ENCODE assay signal across 10 mouse cellular contexts in the genomic region with DNA sequence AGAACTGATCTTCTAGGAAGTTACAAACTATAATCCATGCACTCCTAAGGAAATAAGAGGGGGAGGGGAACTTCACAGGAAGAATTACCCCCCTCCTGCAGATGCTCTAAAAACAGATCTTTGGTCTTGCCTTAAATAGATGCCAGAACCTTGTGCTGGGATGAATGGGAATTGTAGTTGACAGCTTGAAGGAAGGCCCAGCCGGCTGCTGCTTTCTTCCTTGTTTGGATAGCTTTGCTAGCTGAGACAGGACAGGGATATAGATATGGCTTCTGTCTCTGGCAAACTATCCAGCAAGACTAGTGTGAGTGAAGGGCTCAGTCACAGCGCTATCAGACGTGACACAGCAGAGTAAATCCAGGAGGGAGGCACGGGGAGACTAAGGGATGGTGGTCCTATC. TPM values are rescaled to one million over a fixed set of nuclear protein-coding genes. Genes with fewer than 3 reads are reported as not detected.
A peak's percentile ranks its signal among the peaks of the same experiment; 100 is the strongest.
DNase-seq lines count a peak whose midpoint lies in the region; ATAC-seq lines count a peak whose summit lies in the region.
"Had no signal": no experiment of that assay in that cellular context is flagged by ENCODE, and none has a peak within 500 bp of the region (broad histone marks: within the 10 kb centered on the region; RNA-seq: fewer than 3 reads in every experiment).

No protein-coding gene starts in this region.

- DNase-seq in heart, adult 11 months = peak; percentile 92
- no peak for DNase-seq in heart, adult 18-20 months
- DNase-seq in midbrain, embryonic 10.5 days (ENCODE audit: low spot score) = no peak
- no peak for DNase-seq in intestine, embryonic 14.5 days (ENCODE audit: low spot score)
- no peak for DNase-seq in MN1 (ENCODE audit: low spot score)
- DNase-seq in left cerebral cortex, postnatal 4 days = no peak

- H3K4me1 ChIP-seq in midbrain, embryonic 10.5 days = peaks cover 72% of the 10 kb centered on the region
- H3K4me1 ChIP-seq in midbrain, embryonic 13.5 days (replicated peaks) = peaks cover 64% of the 10 kb centered on the region
- peaks cover 47% of the 10 kb centered on the region for H3K4me1 ChIP-seq in intestine, embryonic 14.5 days (replicated peaks; ENCODE audit: control insufficient read depth, insufficient read depth, low read length)
- H3K4me1 ChIP-seq in stomach, embryonic 16.5 days (ENCODE audit: control insufficient read depth, insufficient read depth, low read length) = peaks cover 44% of the 10 kb centered on the region

- intact Hi-C loops in left cerebral cortex, postnatal 4 days (cut with DNase I) = no loop called here

- H3K27ac ChIP-seq in midbrain, embryonic 10.5 days (replicated peaks) = peak overlapping the region; percentile 75
- no peak overlapping the region for H3K27ac ChIP-seq in midbrain, embryonic 13.5 days
- peak overlapping the region; percentile 7; the same call in 1 of the 2 replicates for H3K27ac ChIP-seq in intestine, embryonic 14.5 days (ENCODE audit: low read depth)
- peak overlapping the region; percentile 65 for H3K27ac ChIP-seq in stomach, embryonic 16.5 days (ENCODE audit: low read length)

- no peak overlapping the region for H3K4me2 ChIP-seq in midbrain, embryonic 13.5 days (replicated peaks)
- peak overlapping the region; percentile 47 for H3K4me2 ChIP-seq in intestine, embryonic 14.5 days (ENCODE audit: low read length)
- H3K4me2 ChIP-seq in stomach, embryonic 16.5 days (ENCODE audit: low read depth, low read length) = peak overlapping the region; percentile 49; the same call in 1 of the 2 replicates

- H3K36me3 ChIP-seq in midbrain, embryonic 10.5 days = peaks cover 47% of the 10 kb centered on the region
- H3K36me3 ChIP-seq in midbrain, embryonic 13.5 days = peaks cover 13% of the 10 kb centered on the region
- 0 out of 2 replicates have a peak, but pooled peaks cover 4% of the 10 kb centered on the region for H3K36me3 ChIP-seq in intestine, embryonic 14.5 days (ENCODE audit: control insufficient read depth, insufficient read depth, low read length)
- H3K36me3 ChIP-seq in stomach, embryonic 16.5 days (ENCODE audit: control insufficient read depth, insufficient read depth, low read length) = no peaks in the 10 kb centered on the region

- H3K4me3 ChIP-seq in midbrain, embryonic 10.5 days = no peak overlapping the region
- no peak overlapping the region for H3K4me3 ChIP-seq in midbrain, embryonic 13.5 days (replicated peaks)
- H3K4me3 ChIP-seq in intestine, embryonic 14.5 days (ENCODE audit: low read depth, low read length) = no peak overlapping the region
- peak overlapping the region; percentile 31 for H3K4me3 ChIP-seq in stomach, embryonic 16.5 days (replicated peaks; ENCODE audit: low read length)

- no peak overlapping the region for H3K9ac ChIP-seq in midbrain, embryonic 13.5 days (replicated peaks)
- H3K9ac ChIP-seq in intestine, embryonic 14.5 days (ENCODE audit: low read length) = no peak overlapping the region
- H3K9ac ChIP-seq in stomach, embryonic 16.5 days (ENCODE audit: low read length) = peak overlapping the region; percentile 11; the same call in 1 of the 2 replicates

- 55% methylated on average over 4 of the region's 4 CpGs for WGBS in midbrain, embryonic 10.5 days
- WGBS in midbrain, embryonic 13.5 days = 50% methylated on average over 4 of the region's 4 CpGs
- 36% methylated on average over 4 of the region's 4 CpGs for WGBS in intestine, embryonic 14.5 days
- WGBS in stomach, embryonic 16.5 days = 49% methylated on average over 4 of the region's 4 CpGs

- H3K9me3 ChIP-seq in midbrain, embryonic 10.5 days (replicated peaks) = no peaks in the 10 kb centered on the region; the same call in 1 of the 2 replicates
- H3K9me3 ChIP-seq in midbrain, embryonic 13.5 days = no peaks in the 10 kb centered on the region
- H3K9me3 ChIP-seq in intestine, embryonic 14.5 days (ENCODE audit: control insufficient read depth, low read length) = no peaks in the 10 kb centered on the region
- H3K9me3 ChIP-seq in stomach, embryonic 16.5 days (replicated peaks; ENCODE audit: control insufficient read depth, low read length) = no peaks in the 10 kb centered on the region

- ATAC-seq in midbrain, embryonic 13.5 days = no peak
- no peak for ATAC-seq in intestine, embryonic 14.5 days (replicated peaks; ENCODE audit: low FRiP score, low TSS enrichment, low read depth)
- ATAC-seq in stomach, embryonic 16.5 days (ENCODE audit: insufficient read depth, low FRiP score) = no peak

- H3K27me3 ChIP-seq in midbrain, embryonic 10.5 days (ENCODE audit: low read depth, poor library complexity, severe bottlenecking) = no peaks in the 10 kb centered on the region
- no peaks in the 10 kb centered on the region for H3K27me3 ChIP-seq in midbrain, embryonic 13.5 days
- H3K27me3 ChIP-seq in intestine, embryonic 14.5 days (replicated peaks; ENCODE audit: control insufficient read depth, insufficient read depth, low read length) = no peaks in the 10 kb centered on the region
- H3K27me3 ChIP-seq in stomach, embryonic 16.5 days (ENCODE audit: control insufficient read depth, insufficient read depth, low read length) = no peaks in the 10 kb centered on the region

RNA-seq across cellular contexts. Expression of a gene that starts 34.2 kb away (rescaled TPM):
- 10 to 100 TPM; 42.7 to 47.8 TPM for total RNA-seq in heart, adult 18-20 months (2021)
- 0.06 and 0.09 TPM in 2 replicates for polyA plus RNA-seq in midbrain, embryonic 10.5 days (2016; fragmentation: Nextera tagmentation; extraction: Ambion mirVana)
- 0.10 TPM in 1 of 2 replicates, not detected in the other for polyA plus RNA-seq in midbrain, embryonic 13.5 days (2015; fragmentation: Nextera tagmentation; extraction: Ambion mirVana)
- polyA plus RNA-seq in intestine, embryonic 14.5 days (2014; fragmentation: Nextera tagmentation; extraction: Ambion mirVana) = 0.12 and 0.15 TPM in 2 replicates
- 3.6 and 4.0 TPM in 2 replicates for polyA plus RNA-seq in stomach, embryonic 16.5 days (2015; fragmentation: Nextera tagmentation; extraction: Ambion mirVana)
- total RNA-seq in left cerebral cortex, postnatal 4 days (2021) = under 1 TPM in 1 of 2 experiments, not detected in 1; 0.20 TPM
- total RNA-seq: common myeloid progenitor, adult 5-6 weeks had no signal
- polyA plus RNA-seq: neural tube, embryonic 14.5 days had no signal

RNA-seq across cellular contexts. Expression of a gene that starts 50.7 kb away (rescaled TPM):
- 10 to 100 TPM; 70.0 to 75.1 TPM for total RNA-seq in heart, adult 18-20 months (2021)
- polyA plus RNA-seq in midbrain, embryonic 10.5 days (2016; fragmentation: Nextera tagmentation; extraction: Ambion mirVana) = 21.9 and 25.4 TPM in 2 replicates
- polyA plus RNA-seq in midbrain, embryonic 13.5 days (2015; fragmentation: Nextera tagmentation; extraction: Ambion mirVana) = 17.2 and 18.1 TPM in 2 replicates
- polyA plus RNA-seq in intestine, embryonic 14.5 days (2014; fragmentation: Nextera tagmentation; extraction: Ambion mirVana) = 21.0 and 21.2 TPM in 2 replicates
- polyA plus RNA-seq in stomach, embryonic 16.5 days (2015; fragmentation: Nextera tagmentation; extraction: Ambion mirVana) = 17.7 and 18.8 TPM in 2 replicates
- total RNA-seq in left cerebral cortex, postnatal 4 days (2021) = 10 to 100 TPM; 23.3 to 25.3 TPM
